Mouse (Mus musculus) limb, embryonic 15.5 days (tissue): Measurements from ENCODE around the gene Spata13. TPM values are rescaled to one million over a fixed set of nuclear protein-coding genes. Genes with fewer than 3 reads are reported as not detected.

Source experiments
- ATAC-seq: fragments of 200-750 bp; cut with Nextera tagmentation; 2 replicates; pipeline ENCODE4 v1.8.0; 2017; ENCODE audit warnings: low read depth, moderate TSS enrichment; ENCODE audit not compliant: insufficient number of reproducible peaks, low FRiP score, low TSS enrichment
- H3K27ac ChIP-seq: fragments of 300-500 bp; sonication (generic); 2 replicates; pipeline ENCODE4 v1.5.1; 2015; ENCODE audit warnings: moderate library complexity, mild to moderate bottlenecking, inconsistent platforms
- H3K27me3 ChIP-seq: fragments of 300-500 bp; sonication (generic); 2 replicates; pipeline ENCODE4 v1.6.1; 2015; ENCODE audit warnings: inconsistent platforms
- H3K36me3 ChIP-seq: fragments of 300-500 bp; sonication (generic); 2 replicates; pipeline ENCODE4 v1.6.1; 2015; ENCODE audit warnings: inconsistent platforms
- H3K4me1 ChIP-seq: fragments of 300-500 bp; sonication (generic); 2 replicates; pipeline ENCODE4 v1.6.1; 2015; ENCODE audit warnings: inconsistent platforms
- H3K4me2 ChIP-seq: fragments of 300-500 bp; sonication (generic); 2 replicates; pipeline ENCODE4 v1.6.1; 2015; ENCODE audit warnings: mild to moderate bottlenecking, inconsistent platforms
- H3K4me3 ChIP-seq: fragments of 300-500 bp; sonication (generic); 2 replicates; pipeline ENCODE4 v1.5.1; 2015; ENCODE audit warnings: mild to moderate bottlenecking, inconsistent platforms
- H3K9ac ChIP-seq: fragments of 300-500 bp; sonication (generic); 2 replicates; pipeline ENCODE4 v1.6.1; 2015; ENCODE audit warnings: inconsistent platforms
- H3K9me3 ChIP-seq: fragments of 300-500 bp; sonication (generic); 2 replicates; pipeline ENCODE4 v1.6.1; 2016; ENCODE audit warnings: inconsistent platforms
- WGBS: fragments of 180-500 bp; shearing (Covaris S2); methylation state at CpG from one replicate; pipeline ENCODE4 v1.1.7; 2015; 5-methylcytosine and 5-hydroxymethylcytosine counted together
- polyA plus RNA-seq: library from polyadenylated mRNA; unstranded; fragments of >200 nt; fragmentation: Nextera tagmentation; extraction: Ambion mirVana; gene quantifications from 2 replicates; pipeline ENCODE4 v1.2.1, GENCODE M21; 2015

The Spata13 gene
- polyA plus RNA-seq, 1 experiment from 2014 or later = 10.0 TPM

DNA sequence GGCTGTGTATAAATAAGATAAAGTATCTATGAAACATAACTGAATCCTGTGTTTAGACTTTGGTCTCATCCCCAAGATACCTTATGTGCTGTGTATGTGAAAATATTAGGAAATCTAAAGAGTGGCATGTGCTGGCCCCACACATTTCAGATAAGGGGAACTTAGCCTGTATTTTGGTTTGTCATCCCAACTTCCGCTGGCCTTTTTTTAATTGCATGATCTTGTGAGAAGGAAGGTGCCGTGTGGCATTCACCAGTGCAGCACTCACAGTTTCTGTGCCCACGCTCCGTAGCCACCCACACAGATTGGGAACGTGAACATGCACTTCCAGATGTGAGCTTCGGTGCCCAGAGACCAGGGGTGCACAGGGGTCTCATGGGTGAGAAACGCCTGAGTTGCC, 123.9 kb downstream of the Spata13 start:
- 92% methylated on average over 7 of the region's 7 CpGs for WGBS
- ATAC-seq = no peak
- Histone ChIP-seq H3K27ac (no peak overlapping the region), H3K9me3 (no peaks in the 10 kb centered on the region), H3K4me3 (no peak overlapping the region), H3K9ac (no peak overlapping the region), H3K27me3 (no peaks in the 10 kb centered on the region), H3K36me3 (peaks cover 23% of the 10 kb centered on the region), H3K4me1 (0 out of 2 replicates have a peak, but pooled peaks cover 1% of the 10 kb centered on the region), H3K4me2 (no peak overlapping the region)

DNA sequence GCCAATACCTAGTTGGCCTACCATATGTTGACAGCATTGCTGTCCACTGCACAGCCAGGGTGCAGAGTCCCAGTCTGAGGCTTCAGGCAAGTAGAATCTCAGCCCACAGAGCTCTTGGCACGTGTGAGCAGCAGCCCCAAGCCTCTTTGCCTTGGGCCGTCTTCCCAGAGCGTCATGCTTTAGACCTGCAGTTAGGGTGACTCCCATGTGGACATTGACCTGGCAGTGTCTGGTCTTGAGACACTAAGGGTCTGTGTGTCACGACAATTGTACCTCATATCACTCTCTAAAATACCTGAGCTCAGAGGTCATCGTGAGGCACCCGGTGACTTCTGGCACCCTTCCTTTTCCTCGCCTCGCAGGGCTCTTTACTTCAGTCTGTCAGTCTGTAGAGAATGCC, 125.3 kb downstream of the Spata13 start:
- no peaks in the 10 kb centered on the region for H3K9me3 ChIP-seq
- no peaks in the 10 kb centered on the region for H3K27me3 ChIP-seq
- no peak overlapping the region for H3K4me2 ChIP-seq
- H3K27ac ChIP-seq = no peak overlapping the region
- no peak overlapping the region for H3K9ac ChIP-seq
- no peak for ATAC-seq
- WGBS = 87% methylated on average over 8 of the region's 8 CpGs
- peaks cover 9% of the 10 kb centered on the region; the same call in 1 of the 2 replicates for H3K4me1 ChIP-seq
- H3K4me3 ChIP-seq = no peak overlapping the region
- H3K36me3 ChIP-seq = peaks cover 23% of the 10 kb centered on the region; the same call in 1 of the 2 replicates

DNA sequence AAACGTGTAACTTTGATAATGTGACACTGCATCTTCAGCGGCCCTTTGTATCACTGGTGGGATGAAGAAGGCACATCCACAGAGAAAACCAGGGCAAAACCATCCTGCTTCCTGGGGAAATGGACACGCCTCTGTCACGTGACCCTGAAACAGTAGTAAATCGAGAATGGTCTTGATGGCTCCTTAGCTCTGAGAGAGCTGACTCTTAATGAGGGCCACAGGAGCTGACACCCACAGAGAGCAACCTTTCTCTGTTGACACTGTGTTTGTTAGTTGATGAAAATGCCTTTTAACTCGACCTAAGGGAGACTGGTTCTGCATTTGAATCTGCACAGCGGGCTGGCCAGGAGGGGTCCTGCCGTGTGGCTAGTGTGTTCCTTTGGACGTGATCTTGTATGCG, 128.0 kb downstream of the Spata13 start:
- WGBS = 73% methylated on average over 10 of the region's 10 CpGs
- no peak for ATAC-seq
- no peak overlapping the region for H3K27ac ChIP-seq

DNA sequence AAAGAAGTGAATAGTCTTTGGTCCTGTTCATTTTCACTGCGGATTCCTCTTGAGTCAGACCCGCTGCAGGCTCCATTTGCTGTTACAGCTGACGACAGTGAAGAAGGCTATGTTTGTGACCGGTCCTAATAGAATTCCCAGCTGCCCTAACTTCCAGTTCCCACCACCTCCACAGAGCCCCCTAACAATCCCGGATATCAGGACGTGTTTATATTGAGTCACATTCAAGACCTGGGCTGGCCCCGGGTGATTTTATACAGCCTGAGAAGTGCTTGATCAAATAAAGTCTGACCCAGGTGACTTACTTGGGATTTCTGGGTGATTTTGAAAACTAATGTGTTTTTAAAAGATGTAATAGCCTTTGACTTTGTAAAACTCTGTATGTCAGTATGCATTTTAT, 129.0 kb downstream of the Spata13 start:
- H3K36me3 ChIP-seq = peaks cover 19% of the 10 kb centered on the region; the same call in 1 of the 2 replicates
- H3K9me3 ChIP-seq = no peaks in the 10 kb centered on the region
- no peak overlapping the region for H3K4me2 ChIP-seq
- ATAC-seq = no peak
- H3K9ac ChIP-seq = no peak overlapping the region
- H3K27me3 ChIP-seq = no peaks in the 10 kb centered on the region
- no peak overlapping the region for H3K4me3 ChIP-seq
- H3K4me1 ChIP-seq = peaks cover 13% of the 10 kb centered on the region; the same call in 1 of the 2 replicates
- 51% methylated on average over 7 of the region's 7 CpGs for WGBS
- no peak overlapping the region; the same call in 1 of the 2 replicates for H3K27ac ChIP-seq

More for the DNA sequence above, 128.0 kb downstream of the Spata13 start:
- Histone ChIP-seq H3K4me2 (no peak overlapping the region), H3K9me3 (no peaks in the 10 kb centered on the region), H3K9ac (no peak overlapping the region), H3K27me3 (no peaks in the 10 kb centered on the region), H3K4me3 (no peak overlapping the region), H3K4me1 (peaks cover 11% of the 10 kb centered on the region; the same call in 1 of the 2 replicates), H3K36me3 (peaks cover 19% of the 10 kb centered on the region; the same call in 1 of the 2 replicates)

DNA sequence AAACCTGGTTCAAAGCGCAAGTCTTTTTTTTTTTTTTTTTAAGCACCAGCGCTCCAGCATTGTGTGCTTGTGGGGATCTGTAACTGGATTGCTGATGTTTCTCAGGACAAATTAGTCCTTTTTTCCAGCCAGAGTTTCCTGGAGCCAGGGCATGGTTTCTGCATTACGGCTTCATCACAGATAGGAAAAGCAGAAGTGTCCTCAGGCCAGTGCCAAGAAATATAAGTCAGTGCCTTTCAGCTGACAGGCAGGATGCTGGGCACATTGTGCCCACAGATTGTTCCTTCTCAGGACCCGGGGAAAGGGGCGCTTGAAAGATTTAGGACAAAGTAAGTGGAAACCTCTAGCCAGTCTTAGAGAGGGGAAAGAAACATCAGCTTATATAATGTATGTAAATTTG, 129.9 kb downstream of the Spata13 start:
- H3K36me3 ChIP-seq = peaks cover 19% of the 10 kb centered on the region; the same call in 1 of the 2 replicates

DNA sequence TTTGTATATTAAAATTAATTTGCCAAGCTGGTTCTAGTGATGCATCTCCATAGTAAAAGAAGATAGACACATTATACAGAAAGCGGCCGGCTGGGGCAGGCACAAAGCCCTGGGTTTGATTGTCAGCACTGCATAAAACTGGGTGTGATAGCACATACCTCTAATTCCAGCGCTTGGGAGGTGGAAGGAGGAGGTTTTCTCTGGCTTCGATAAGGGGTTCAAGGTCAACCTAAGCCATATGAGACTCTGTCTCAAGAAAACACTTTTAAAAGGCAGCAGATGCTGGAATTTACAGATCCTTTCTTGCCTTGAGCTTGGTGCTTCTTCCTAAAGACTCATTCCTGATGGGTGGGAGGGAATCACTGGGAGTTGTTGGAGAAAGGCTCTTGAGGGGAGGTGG, 130.7 kb downstream of the Spata13 start:
- WGBS = 73% methylated on average over 4 of the region's 4 CpGs
- Histone ChIP-seq H3K4me1 (peaks cover 16% of the 10 kb centered on the region; the same call in 1 of the 2 replicates), H3K4me2 (no peak overlapping the region), H3K27ac (no peak overlapping the region), H3K9me3 (no peaks in the 10 kb centered on the region), H3K9ac (no peak overlapping the region), H3K4me3 (no peak overlapping the region), H3K36me3 (0 out of 2 replicates have a peak, but pooled peaks cover 17% of the 10 kb centered on the region), H3K27me3 (no peaks in the 10 kb centered on the region)
- no peak for ATAC-seq

More for the DNA sequence above, 129.9 kb downstream of the Spata13 start:
- peaks cover 16% of the 10 kb centered on the region; the same call in 1 of the 2 replicates for H3K4me1 ChIP-seq
- no peaks in the 10 kb centered on the region for H3K27me3 ChIP-seq
- H3K9ac ChIP-seq = no peak overlapping the region
- H3K4me2 ChIP-seq = no peak overlapping the region
- H3K9me3 ChIP-seq = no peaks in the 10 kb centered on the region
- WGBS = 76% methylated on average over 5 of the region's 5 CpGs
- H3K27ac ChIP-seq = no peak overlapping the region
- no peak overlapping the region for H3K4me3 ChIP-seq
- no peak for ATAC-seq

DNA sequence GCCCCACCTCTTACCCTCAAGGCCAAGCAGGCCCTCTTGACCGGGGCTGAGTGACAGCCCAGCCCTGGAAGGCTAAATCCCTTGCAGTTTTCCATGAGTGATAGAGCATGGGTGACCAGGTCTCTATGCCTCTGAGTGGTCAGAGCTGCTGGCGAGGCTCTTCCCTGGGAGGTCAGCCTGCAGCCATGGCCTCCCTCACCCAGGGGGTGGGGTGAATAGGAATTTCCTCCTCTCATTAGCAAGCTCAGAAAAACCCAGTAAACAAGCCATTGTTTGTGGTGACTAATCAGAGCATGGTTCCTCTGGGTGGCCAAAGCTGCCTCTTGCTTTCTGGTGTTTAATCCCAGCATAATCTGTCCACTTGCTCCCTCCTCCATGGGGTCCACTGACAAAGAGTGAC, 131.2 kb downstream of the Spata13 start:
- Histone ChIP-seq H3K27me3 (no peaks in the 10 kb centered on the region), H3K4me2 (no peak overlapping the region), H3K4me3 (no peak overlapping the region), H3K36me3 (0 out of 2 replicates have a peak, but pooled peaks cover 17% of the 10 kb centered on the region), H3K9ac (no peak overlapping the region), H3K27ac (no peak overlapping the region), H3K9me3 (no peaks in the 10 kb centered on the region), H3K4me1 (peaks cover 16% of the 10 kb centered on the region; the same call in 1 of the 2 replicates)
- 60% methylated on average over 2 of the region's 2 CpGs for WGBS
- ATAC-seq = no peak

DNA sequence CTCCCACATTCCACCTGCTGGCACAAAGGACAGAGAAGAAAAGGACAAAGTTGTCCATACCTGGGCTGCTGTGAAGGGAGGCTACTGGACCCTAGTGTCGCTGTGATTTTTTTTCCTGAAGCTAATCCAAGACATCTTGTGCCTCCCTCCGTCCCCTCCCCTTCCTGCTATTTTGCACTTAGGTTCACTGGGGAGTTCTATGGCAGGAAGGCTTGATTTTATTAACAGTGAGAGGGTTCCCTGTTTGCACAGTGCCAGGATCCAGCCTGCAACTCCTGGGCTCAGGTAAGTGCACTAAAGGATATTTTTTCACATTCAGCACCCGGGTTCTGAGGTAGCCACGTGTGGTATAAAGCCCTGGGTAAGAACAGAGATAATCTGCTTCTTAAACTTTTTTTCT, 134.1 kb downstream of the Spata13 start, which contains the start of gene C1qtnf9:
TSS of gene C1qtnf9 (plus strand) at position 251 of the 400 bp plus-strand sequence.
- H3K27ac ChIP-seq = no peak within 1 kb of the TSS
- no peaks in the 10 kb centered on the region for H3K36me3 ChIP-seq
- H3K4me3 ChIP-seq = no peak within 1 kb of the TSS
- H3K4me2 ChIP-seq = no peak within 1 kb of the TSS
- no peak for ATAC-seq
- peaks cover 14% of the 10 kb centered on the region; the same call in 1 of the 2 replicates for H3K4me1 ChIP-seq
- whole genome bisulfite sequencing = 51% methylated on average over 4 of the region's 4 CpGs
- no peaks in the 10 kb centered on the region for H3K27me3 ChIP-seq
- H3K9me3 ChIP-seq = no peaks in the 10 kb centered on the region
- no peak within 1 kb of the TSS for H3K9ac ChIP-seq

DNA sequence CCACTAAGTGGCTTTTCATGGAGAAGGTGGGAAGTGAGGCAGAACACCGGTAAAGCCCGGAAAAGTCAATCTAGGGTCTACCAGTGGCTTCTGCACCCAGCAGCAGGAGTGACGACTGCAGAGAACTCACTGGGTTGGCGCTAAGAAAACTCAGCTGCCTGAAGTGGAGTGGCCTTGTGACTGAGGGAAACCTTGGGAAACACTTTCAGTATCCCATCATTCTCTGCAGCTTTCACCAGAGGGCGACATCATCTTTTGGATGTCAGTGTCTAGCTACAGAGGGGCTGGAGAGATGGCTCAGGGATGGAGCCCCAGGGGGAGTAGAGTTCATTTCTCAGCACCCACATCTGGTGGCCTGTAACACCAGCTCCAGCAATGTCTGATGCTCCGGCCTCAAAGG, 135.5 kb downstream of the Spata13 start:
- Histone ChIP-seq H3K4me1 (peaks cover 5% of the 10 kb centered on the region; the same call in 1 of the 2 replicates), H3K4me2 (no peak overlapping the region), H3K9ac (no peak overlapping the region), H3K36me3 (no peaks in the 10 kb centered on the region), H3K4me3 (no peak overlapping the region), H3K27ac (no peak overlapping the region), H3K27me3 (no peaks in the 10 kb centered on the region), H3K9me3 (no peaks in the 10 kb centered on the region)
- 45% methylated on average over 6 of the region's 6 CpGs for WGBS
- ATAC-seq = no peak

DNA sequence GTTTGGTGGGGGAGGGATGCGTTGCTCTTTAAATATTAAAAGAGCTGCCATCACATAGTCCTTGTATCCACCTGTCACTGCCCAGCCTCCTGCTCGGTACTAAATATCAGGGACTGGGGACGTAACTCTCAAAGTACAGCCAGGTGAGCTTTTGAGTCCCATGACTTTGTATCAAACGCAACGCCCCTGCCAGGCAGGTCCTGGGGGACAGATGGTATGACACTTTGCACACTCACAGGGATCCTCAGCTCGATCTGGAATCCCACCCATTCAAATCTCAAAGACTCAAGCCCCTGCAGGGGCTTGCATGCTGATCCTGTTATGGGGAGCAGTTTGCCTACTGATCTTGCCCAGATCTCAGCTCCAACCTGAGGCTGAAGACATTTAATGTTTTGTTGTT, 136.8 kb downstream of the Spata13 start:
- ATAC-seq = no peak
- no peaks in the 10 kb centered on the region for H3K36me3 ChIP-seq
- H3K27me3 ChIP-seq = no peaks in the 10 kb centered on the region
- no peak overlapping the region for H3K9ac ChIP-seq
- peaks cover 5% of the 10 kb centered on the region; the same call in 1 of the 2 replicates for H3K4me1 ChIP-seq
- no peaks in the 10 kb centered on the region for H3K9me3 ChIP-seq
- WGBS = 72% methylated on average over 6 of the region's 6 CpGs
- no peak overlapping the region for H3K27ac ChIP-seq
- no peak overlapping the region for H3K4me2 ChIP-seq
- no peak overlapping the region for H3K4me3 ChIP-seq

DNA sequence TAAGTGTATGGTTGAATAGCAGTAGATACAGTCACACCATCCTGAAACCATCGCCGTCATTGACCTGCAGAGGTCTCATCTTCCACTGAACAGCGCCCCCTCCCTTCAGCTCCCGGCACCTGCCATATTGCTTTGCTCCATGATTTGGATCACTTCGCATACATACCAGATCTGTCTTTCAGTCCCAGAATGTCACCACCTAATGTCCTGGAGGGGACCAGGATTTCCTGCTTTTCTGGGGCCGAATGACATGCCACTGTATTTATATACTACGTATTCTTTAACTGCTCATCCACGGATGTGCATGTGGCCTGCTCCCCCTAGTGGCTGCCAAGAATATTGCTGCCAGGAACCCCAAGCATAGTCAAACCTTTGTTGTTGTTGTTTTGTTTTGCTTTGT, 137.3 kb downstream of the Spata13 start:
- WGBS = 7% methylated on average over 8 of the region's 8 CpGs

DNA sequence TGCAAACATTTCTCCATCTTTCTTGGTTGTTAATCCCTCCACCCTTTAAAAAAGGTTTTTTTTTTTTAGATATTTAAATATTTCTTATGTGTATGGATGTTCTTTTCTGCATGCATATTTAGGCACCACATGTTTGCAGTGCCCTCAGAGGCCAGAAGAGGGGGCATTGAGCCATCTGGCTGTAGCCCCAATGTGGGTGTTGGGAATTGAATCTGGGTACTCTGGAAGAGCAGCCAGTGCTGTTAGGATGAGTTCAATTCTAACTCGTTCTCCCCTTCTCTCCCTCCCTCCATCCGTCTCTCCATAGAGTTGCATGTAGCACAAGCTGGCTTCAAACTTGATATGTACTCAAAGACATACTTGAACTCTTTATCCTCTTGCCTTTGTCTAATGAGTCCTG, 139.7 kb downstream of the Spata13 start:
- Histone ChIP-seq H3K9me3 (no peaks in the 10 kb centered on the region), H3K4me2 (no peak overlapping the region), H3K27me3 (no peaks in the 10 kb centered on the region), H3K4me3 (no peak overlapping the region), H3K36me3 (no peaks in the 10 kb centered on the region), H3K4me1 (no peaks in the 10 kb centered on the region), H3K9ac (no peak overlapping the region), H3K27ac (no peak overlapping the region)
- ATAC-seq = no peak
- WGBS = 63% methylated on average over 2 of the region's 2 CpGs

More for the DNA sequence above, 137.3 kb downstream of the Spata13 start:
- Histone ChIP-seq H3K36me3 (no peaks in the 10 kb centered on the region), H3K9me3 (no peaks in the 10 kb centered on the region), H3K4me2 (peak overlapping the region; percentile 60), H3K27ac (no peak overlapping the region), H3K4me3 (peak overlapping the region; percentile 30), H3K27me3 (no peaks in the 10 kb centered on the region), H3K9ac (no peak overlapping the region), H3K4me1 (peaks cover 5% of the 10 kb centered on the region; the same call in 1 of the 2 replicates)
- ATAC-seq = no peak
